Mouse (Mus musculus): ENCODE measurements around the gene Mfsd2a.
A peak's percentile ranks its signal among the peaks of the same experiment; 100 is the strongest.

Mfsd2a gene

GRCm38 (mm10) chr4:122978850-122979249, 17.9 kb upstream of the Mfsd2a start:
- no peak for DNase-seq (ENCODE audit: low read depth)

DNA sequence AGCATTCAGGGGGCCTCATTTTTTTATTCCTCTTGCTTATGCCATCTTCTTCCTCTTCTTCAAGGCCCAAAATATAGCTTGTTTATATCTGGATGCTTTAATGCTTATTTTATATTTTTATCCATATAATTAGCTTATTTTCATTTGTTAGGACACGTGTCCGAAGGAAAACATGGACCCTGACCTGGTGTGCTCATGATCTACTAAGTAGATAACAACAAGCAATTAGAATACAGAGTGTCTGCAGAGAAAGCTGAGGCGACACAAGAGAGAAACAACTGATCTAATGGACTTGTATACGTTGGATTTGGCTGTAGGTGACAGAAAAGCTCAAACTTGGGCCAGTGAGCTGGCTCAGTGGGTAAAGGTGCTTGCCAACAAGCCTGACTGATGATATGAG, 15.9 kb upstream of the Mfsd2a start:
- no peak for DNase-seq (ENCODE audit: low read depth)

DNA sequence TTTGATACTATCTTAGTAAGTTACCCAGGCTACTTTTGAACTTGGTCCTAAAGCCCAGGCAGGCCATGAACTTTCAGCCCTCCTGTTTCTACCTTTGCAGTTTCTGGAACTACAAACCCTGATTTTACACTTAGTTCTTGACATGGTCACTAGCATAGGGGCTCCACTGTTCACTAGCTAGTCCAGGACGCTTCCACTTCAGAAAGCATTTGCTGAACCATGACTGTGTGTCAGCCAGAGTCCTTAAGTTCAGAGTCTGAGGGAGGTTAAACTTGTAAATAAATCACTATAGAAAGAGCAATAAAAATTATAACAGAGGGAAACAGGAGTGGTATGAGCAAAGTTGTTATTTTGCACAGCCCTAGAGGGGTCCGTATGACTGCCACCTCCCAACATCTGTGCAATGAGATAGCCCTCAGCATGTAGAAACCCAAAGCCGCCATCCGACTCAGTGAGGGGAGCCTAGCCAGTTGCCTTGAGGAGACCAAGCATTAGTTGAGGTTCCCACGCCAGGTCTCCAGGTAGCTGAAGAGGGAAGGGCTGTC, 14.1 kb upstream of the Mfsd2a start:
- DNase-seq (ENCODE audit: low read depth), result no peak

- no peak for DNase-seq (ENCODE audit: low read depth)
These were observed 11.1 kb upstream of the Mfsd2a start for GRCm38 (mm10) chr4:122972056-122972455.

GRCm38 (mm10) chr4:122971646-122972045, 10.7 kb upstream of the Mfsd2a start:
- no peak for DNase-seq (ENCODE audit: low read depth)

GRCm38 (mm10) chr4:122971191-122971590, 10.2 kb upstream of the Mfsd2a start:
- DNase-seq (ENCODE audit: low read depth), result no peak

DNA sequence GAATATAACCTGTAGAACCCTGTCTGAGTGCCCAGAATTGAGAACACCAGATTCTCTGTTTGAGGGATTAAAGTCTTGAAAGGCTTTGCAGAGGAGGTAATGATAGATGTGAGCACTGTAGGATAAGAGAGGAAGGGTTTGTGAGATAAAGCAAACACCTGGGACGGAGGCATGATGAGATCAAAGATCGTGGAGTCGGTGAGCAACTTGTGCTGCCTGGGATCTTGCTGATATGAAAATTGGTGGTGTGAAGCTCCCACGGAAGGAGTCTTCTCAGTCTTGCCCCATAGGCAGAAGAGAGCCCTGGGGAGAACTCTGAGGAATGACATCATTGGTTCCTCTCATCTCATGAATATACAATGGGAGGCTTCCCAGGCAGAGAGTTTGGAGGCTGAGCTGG, 7.1 kb upstream of the Mfsd2a start:
- DNase-seq (ENCODE audit: low read depth), result no peak

DNA sequence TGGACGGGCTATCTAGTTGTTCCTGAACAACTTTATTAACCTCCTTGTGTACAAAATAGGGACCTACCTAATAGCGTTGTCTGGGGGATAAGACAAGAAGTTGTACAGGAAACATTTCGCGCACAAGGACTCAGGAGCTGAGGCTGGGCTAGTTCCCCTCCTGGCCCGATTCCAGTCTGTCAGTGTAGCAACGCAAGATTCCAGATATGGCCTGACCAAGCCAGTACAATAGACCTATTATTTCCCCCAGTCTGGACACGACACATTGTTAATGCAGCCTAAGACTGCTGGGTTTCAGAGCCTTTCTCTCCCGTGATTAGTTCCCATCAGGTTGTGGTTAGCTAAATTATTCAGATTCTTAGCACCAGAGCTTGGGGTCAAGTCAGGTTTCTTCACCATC, 1.8 kb upstream of the Mfsd2a start:
- no peak for DNase-seq (ENCODE audit: low read depth)

DNA sequence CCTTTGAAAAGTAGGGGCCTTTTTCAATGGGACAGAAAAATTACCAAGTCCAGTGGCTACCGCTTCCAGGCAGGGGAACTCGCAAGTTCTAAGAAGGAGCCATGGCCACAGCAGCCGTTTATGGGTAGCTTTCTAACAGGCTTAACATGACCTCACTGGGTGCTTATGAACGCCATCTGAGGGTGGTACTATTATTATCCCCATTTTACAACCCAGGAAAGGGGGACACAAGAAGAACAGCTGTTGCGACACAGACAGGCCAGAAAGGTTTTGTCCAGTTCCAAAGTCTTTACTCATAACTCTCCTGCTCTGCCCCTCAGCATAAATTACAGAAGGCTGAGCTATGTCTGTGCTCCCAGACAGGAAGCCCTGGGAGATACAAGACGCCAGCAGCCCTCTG, 601 bp upstream of the Mfsd2a start:
- DNase-seq (ENCODE audit: low read depth), result no peak

- no peak for DNase-seq (ENCODE audit: low read depth)
These were observed 478 bp downstream of the Mfsd2a start for GRCm38 (mm10) chr4:122960321-122961099.

GRCm38 (mm10) chr4:122959816-122960215, 1.2 kb downstream of the Mfsd2a start:
- DNase-seq (ENCODE audit: low read depth), result no peak

DNA sequence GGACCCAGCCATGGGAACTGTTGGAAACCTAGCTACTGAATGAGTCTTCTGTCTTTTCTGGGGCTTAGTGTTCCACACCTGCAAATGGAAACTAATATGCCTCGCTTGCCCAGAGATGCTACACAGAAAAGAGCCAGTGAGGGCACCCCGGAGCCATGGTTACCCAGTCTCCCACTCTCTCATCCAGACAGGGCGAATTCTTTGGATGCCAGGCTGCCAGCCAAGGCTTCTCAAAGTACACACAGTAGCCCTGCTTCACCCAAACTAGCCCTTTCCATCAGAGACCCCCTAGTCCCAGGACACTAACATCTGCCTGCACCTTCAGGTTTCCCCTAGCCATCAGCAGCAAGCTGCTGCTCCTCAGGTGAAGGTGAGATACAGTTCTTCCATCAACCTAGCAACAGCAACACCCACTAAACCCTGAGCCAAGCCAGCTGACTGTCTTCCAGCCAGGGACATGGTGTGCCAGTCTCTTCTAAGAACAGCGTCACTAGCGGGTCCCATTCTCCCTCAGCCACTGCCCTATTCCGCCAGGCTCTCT, 2.4 kb downstream of the Mfsd2a start:
- no peak for DNase-seq (ENCODE audit: low read depth)

DNA sequence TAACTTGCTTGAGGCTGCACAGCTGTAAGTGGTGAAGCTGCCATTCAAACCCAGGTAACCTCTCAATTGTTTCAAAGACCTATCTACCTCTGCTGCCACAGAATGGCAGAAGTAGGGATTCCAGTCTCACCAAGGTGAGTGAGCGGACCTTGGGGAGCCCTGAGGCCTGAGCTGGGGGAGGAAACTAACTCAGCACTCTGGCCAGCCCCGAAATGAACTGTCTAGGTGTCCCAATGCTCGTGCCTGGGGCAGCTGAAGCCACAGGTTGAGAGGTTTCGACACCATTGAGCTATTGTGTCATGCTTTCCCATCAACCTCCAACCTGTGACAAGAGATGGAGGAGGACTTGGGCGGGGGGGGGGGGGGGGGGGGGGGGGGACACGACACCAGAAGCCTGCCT, 4.7 kb downstream of the Mfsd2a start:
- no peak for DNase-seq (ENCODE audit: low read depth)

GRCm38 (mm10) chr4:122955412-122956136, 5.4 kb downstream of the Mfsd2a start:
- peak; percentile 74 for DNase-seq (ENCODE audit: low read depth)

DNA sequence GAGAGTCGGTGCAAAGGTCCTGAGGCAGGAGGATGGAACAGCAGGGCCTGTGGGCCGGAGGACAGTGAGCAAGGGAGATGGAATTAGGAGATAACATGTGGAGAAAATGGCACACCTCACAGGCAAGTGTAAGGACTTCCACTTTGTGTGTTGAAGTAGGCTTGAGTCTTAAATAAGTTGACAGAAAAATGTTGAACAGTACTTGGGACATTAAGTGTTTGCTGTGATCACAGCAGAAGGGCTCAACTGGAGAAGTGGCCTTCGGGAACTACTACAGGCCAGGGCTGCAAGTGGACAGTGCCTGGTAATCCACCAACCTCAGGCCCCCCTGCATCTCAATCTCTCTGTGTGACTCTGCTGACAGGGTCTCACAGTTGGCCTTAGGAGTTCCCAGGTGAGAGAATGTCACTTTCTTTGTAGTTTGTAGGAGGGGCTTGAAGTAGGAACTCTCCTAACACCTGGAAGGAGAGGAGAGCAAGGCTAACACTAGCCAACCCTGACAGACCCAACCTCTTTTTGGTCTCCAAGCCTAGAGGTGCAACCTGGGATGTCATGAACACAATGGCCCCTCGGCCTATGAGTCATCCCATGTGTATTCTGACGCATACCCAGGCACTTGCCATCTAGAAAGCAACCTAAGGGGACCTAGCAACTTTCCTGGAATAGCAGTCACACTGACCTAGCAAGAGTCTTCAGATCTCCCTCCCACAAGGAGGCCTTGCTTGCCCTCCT, 6.1 kb downstream of the Mfsd2a start:
- DNase-seq (ENCODE audit: low read depth), result no peak

GRCm38 (mm10) chr4:122949096-122949495, 11.9 kb downstream of the Mfsd2a start:
- no peak for DNase-seq (ENCODE audit: low read depth)

- no peak for DNase-seq (ENCODE audit: low read depth)
These were observed 13.8 kb downstream of the Mfsd2a start for GRCm38 (mm10) chr4:122947223-122947622.

DNA sequence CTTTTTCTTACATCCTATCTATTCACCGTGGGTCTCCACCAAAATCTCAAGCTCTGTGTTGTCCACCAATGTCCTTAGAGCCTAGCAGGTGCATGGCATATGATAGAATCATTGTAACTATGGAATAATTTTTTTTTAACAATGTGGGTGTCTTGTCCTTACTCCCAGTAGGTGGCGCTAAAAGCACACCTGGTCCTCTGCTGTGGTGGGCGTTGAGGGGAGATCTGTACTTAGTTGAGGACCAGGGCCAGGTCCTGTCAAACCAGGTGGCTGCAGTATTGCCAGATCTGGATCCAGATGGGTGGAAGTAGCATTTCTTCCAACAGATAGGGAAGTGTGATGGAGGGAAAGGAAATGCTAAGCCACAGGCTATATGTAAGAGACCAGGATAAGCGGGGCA, 16.6 kb downstream of the Mfsd2a start:
- DNase-seq (ENCODE audit: low read depth), result peak; percentile 17

DNA sequence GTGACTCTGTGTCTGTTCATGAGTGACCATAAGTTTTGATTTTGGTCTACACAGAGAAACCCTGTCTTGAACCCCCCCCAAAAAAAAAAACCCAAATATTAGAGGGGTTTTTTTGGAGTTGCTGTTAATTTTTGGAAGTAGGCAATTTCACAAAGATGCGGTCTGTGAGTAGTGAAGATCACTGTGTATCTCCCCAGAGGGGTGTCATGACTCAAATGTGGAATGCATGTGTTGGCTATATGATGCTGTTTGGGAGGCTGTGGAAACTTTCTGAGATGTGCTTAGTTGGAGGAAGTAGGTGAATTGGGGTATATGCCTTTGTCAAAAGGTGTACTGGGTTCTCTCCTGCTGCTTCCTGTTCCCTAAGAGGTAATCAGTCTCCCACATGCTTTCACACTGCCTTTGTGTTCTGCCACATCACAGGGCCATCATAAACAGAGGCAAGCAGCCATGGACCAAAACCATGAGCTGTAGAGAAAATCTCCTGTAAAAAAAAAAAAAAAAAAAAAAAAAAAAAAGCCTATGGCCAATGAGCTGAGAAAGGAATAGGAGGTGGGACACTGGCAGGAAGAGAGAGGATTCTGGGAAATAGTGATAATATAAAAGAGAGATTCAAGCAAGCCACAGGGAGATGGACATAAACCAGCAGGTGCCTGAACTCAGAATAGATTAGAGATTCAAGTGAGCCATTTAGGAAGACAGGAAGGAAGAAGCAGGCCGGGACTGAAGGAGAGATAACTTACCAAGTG, 21.8 kb downstream of the Mfsd2a start:
- DNase-seq (ENCODE audit: low read depth), result no peak

DNA sequence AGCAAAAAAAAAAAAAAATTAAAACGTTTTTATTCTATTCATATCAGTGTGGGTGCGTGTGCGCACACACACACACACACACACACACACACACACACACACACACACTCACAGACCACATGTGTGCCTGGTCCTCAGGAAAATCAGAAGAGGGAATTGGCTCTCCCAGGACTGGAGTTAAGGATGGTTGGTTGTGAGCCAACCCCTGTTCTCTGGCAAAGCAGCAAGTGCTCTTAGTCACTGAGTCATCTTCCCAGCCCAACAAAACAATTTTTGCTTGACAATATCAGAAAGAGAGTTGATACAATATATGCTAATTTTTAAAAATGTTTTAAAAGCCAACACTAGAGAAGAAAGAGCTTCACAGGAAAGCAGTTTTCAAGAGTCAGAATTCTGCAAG, 23.5 kb downstream of the Mfsd2a start:
- DNase-seq (ENCODE audit: low read depth), result no peak

DNA sequence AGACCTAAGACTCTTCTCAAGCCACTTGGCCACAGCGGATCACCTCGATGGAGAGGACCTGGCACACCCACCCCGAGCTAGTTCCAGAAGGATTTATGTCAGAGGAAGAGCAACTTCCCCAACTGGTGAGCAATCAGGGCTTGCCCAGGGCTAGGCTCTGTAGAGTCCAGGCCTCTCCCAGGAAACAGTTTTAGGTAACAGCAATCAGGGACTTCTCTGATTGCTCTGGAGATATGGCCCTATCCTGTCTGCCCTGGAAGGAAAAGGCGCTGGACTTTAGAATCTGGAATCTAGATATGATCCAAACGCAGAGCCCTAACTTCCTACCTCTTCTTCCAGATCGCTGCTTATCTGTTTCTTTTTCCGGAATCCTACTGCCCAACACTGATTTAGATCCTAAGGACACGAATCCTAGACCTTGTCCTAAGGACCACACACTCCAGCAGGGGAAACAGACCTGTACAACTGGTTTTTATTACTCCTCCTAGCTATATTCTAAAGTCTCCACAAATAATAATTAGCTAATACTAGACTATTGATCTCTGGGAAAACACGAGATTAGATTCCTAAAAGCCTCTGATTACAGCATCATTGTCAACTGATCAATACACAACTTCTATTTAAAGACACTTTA, 25.4 kb downstream of the Mfsd2a start:
- no peak for DNase-seq (ENCODE audit: low read depth)

All from c-Kit-positive CD71-positive TER-119-negative erythroid progenitor cells, embryonic 14.5 days (primary cell).